Comparison of ENCODE assay signal across 36 mouse cellular contexts in genomic region chr13:33524629-33525028, GRCm38 (mm10). TPM values are rescaled to one million over a fixed set of nuclear protein-coding genes. Genes with fewer than 3 reads are reported as not detected.
"Had no signal": no experiment of that assay in that cellular context is flagged by ENCODE, and none has a peak within 500 bp of the region (broad histone marks: within the 10 kb centered on the region; RNA-seq: fewer than 3 reads in every experiment).

No protein-coding gene starts in this region.

- H3K9ac ChIP-seq: limb, embryonic 12.5 days; limb, embryonic 13.5 days; limb, embryonic 15.5 days; liver, embryonic 12.5 days; liver, embryonic 13.5 days; liver, embryonic 14.5 days; liver, embryonic 15.5 days; liver, postnatal 0 days; lung, embryonic 14.5 days; lung, embryonic 15.5 days; midbrain, embryonic 12.5 days; midbrain, embryonic 13.5 days; midbrain, embryonic 15.5 days had no signal

- H3K36me3 ChIP-seq: limb, embryonic 10.5 days; limb, embryonic 12.5 days; limb, embryonic 13.5 days; limb, embryonic 15.5 days; liver, embryonic 12.5 days; liver, embryonic 13.5 days; liver, embryonic 15.5 days; lung, embryonic 15.5 days; midbrain, embryonic 12.5 days; midbrain, embryonic 13.5 days; midbrain, embryonic 15.5 days had no signal

- H3K4me1 ChIP-seq: limb, embryonic 10.5 days; limb, embryonic 12.5 days; limb, embryonic 13.5 days; limb, embryonic 15.5 days; liver, embryonic 12.5 days; liver, embryonic 13.5 days; liver, embryonic 15.5 days; lung, embryonic 15.5 days; midbrain, embryonic 12.5 days; midbrain, embryonic 13.5 days; midbrain, embryonic 15.5 days had no signal

- ATAC-seq: liver, embryonic 12.5 days; liver, postnatal 0 days; lung, postnatal 0 days; midbrain, embryonic 13.5 days; midbrain, embryonic 15.5 days; midbrain, embryonic 16.5 days had no signal

- H3K9me3 ChIP-seq: limb, embryonic 10.5 days; limb, embryonic 12.5 days; limb, embryonic 13.5 days; limb, embryonic 15.5 days; liver, embryonic 12.5 days; liver, embryonic 15.5 days; lung, embryonic 15.5 days; megakaryocyte, embryonic 14.5 days had no signal

- H3K4me3 ChIP-seq: limb, embryonic 10.5 days; limb, embryonic 12.5 days; limb, embryonic 13.5 days; limb, embryonic 15.5 days; liver, embryonic 12.5 days; liver, embryonic 13.5 days; liver, embryonic 15.5 days; lung, embryonic 15.5 days; megakaryocyte, embryonic 14.5 days; midbrain, embryonic 12.5 days; midbrain, embryonic 13.5 days; midbrain, embryonic 15.5 days; myocyte had no signal

- DNase-seq: left cerebral cortex, postnatal 4 days; liver; liver, embryonic 13.5 days; liver, postnatal 0 days; lung, adult 18-20 months; lung, adult 2 months; lung, embryonic 14.5 days; lung, postnatal 10 days; lung, postnatal 14 days; lung, postnatal 36 days; lung, postnatal 4 days; midbrain, embryonic 14.5 days had no signal

- H3K27me3 ChIP-seq: limb, embryonic 12.5 days; limb, embryonic 13.5 days; limb, embryonic 15.5 days; liver, embryonic 12.5 days; liver, embryonic 13.5 days; liver, embryonic 15.5 days; lung, embryonic 15.5 days; megakaryocyte, embryonic 14.5 days; midbrain, embryonic 12.5 days; midbrain, embryonic 13.5 days; midbrain, embryonic 15.5 days had no signal

- H3K4me2 ChIP-seq: limb, embryonic 12.5 days; limb, embryonic 13.5 days; limb, embryonic 15.5 days; liver, embryonic 11.5 days; liver, embryonic 12.5 days; liver, embryonic 13.5 days; liver, embryonic 15.5 days; lung, embryonic 14.5 days; lung, embryonic 15.5 days; midbrain, embryonic 11.5 days; midbrain, embryonic 12.5 days; midbrain, embryonic 13.5 days; midbrain, embryonic 15.5 days had no signal

- H3K27ac ChIP-seq: limb, embryonic 10.5 days; limb, embryonic 12.5 days; limb, embryonic 13.5 days; limb, embryonic 15.5 days; liver, embryonic 12.5 days; liver, embryonic 13.5 days; liver, embryonic 14.5 days; liver, embryonic 15.5 days; lung, embryonic 15.5 days; macrophage; midbrain, embryonic 12.5 days; midbrain, embryonic 13.5 days; midbrain, embryonic 15.5 days had no signal

RNA-seq across cellular contexts. Expression of gene Serpinb9g, which starts 40.0 kb away (rescaled TPM):
- polyA plus RNA-seq: limb, embryonic 10.5 days; limb, embryonic 11.5 days; limb, embryonic 12.5 days; limb, embryonic 13.5 days; limb, embryonic 15.5 days; liver, adult 2 months; liver, embryonic 11.5 days; liver, embryonic 12.5 days; liver, embryonic 13.5 days; liver, embryonic 14.5 days; liver, embryonic 15.5 days; liver, embryonic 16.5 days; liver, postnatal 0 days; lung, adult 2 months; lung, embryonic 14.5 days; lung, embryonic 15.5 days; lung, embryonic 16.5 days; lung, postnatal 0 days; macrophage; midbrain, embryonic 11.5 days; midbrain, embryonic 12.5 days; midbrain, embryonic 13.5 days; midbrain, embryonic 14.5 days; midbrain, embryonic 15.5 days; midbrain, embryonic 16.5 days; midbrain, postnatal 0 days; neural tube, embryonic 11.5 days had no signal
